Mouse (Mus musculus): ENCODE results near the gene Myo15b. TPM values are rescaled to one million over a fixed set of nuclear protein-coding genes. Genes with fewer than 3 reads are reported as not detected.

Myo15b gene
- total and polyA plus RNA-seq, 2 experiments = 0.28 to 0.51 TPM

DNA sequence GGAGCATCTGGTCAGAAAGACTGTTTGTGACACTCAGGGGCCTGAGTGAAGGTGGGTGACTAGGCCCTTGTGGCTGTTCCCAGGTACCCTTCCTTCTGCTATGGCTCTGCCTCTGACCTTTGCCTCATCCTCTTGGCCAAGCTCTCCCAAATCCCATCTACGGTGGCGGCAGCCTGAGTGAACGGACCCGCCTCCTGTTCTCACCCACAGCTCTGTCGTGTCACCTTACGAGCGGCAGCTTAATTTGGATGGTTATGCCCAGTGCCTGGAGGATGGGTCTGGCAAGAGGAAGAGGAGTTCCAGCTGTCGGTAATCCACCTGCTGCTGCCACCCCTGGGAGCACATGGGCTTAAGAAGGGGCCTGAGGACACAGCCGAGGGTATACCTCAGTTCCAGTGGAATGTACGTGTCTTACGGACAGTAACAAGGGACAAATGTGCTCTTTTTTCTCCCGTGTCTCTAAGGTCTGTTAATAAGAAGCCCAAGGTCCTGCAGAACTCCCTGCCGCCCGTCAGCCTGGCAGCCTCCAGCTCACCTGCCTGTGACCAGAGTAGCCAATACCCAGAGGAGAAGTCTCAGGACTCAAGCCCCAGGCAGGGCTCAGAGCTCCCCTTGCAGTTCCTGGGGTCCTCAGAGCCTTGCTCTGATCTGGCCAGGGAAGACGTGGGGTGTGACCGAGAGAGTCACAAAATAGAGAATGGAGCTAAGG is 38.1 kb upstream of the Myo15b start:
- 87% methylated on average over 16 of the region's 16 CpGs for WGBS
- Histone ChIP-seq H3K4me1 (ENCODE audit: control insufficient read depth, insufficient read depth, low read length) (peaks cover 9% of the 10 kb centered on the region), H3K27ac (replicated peaks; ENCODE audit: insufficient read depth, low read depth, low read length) (no peak overlapping the region), H3K27me3 (ENCODE audit: control insufficient read depth, insufficient read depth, low read length) (no peaks in the 10 kb centered on the region), H3K79me2 (ENCODE audit: control insufficient read depth, insufficient read depth, low read length) (peaks cover 7% of the 10 kb centered on the region; the same call in 1 of the 2 replicates), H3K36me3 (ENCODE audit: control insufficient read depth, insufficient read depth, low read length) (no peaks in the 10 kb centered on the region), H3K4me3 (ENCODE audit: insufficient read depth, low read depth, low read length) (no peak overlapping the region), H3K9ac (ENCODE audit: low read depth, low read length) (no peak overlapping the region)
- DNase-seq (ENCODE audit: extremely low read depth, low read depth, low spot score) = no peak
- TF ChIP-seq CTCF (IDR thresholded peaks at IDR 0.05; ENCODE audit: low read depth, low read length) = no peak
- TF ChIP-seq POLR2A (IDR thresholded peaks at IDR 0.05; ENCODE audit: extremely low read depth, insufficient read depth, low read length) = no peak

DNA sequence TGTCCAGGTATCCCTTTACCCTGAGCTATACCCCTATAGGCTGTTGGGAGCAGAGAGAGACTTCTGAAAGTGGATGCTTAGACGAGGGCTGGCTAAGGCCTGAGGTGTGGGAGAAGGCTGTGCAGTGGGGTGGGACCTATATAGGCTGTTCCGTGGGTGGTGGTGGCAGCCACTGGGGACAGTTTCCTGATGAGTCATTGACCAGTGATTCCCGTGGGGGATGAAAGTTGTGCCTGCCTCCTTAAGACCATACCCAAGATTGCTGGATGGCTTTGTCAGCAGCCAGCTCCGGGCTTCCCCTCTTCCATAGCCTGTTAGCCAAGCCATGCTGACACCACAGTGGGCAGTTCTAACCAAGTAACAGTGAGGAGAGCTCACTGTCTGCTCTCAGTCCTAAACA is 37.2 kb upstream of the Myo15b start:
- DNase-seq (ENCODE audit: extremely low read depth, low read depth, low spot score) = no peak
- WGBS = 83% methylated on average over 4 of the region's 4 CpGs
- Histone ChIP-seq H3K9ac (ENCODE audit: low read depth, low read length) (no peak overlapping the region), H3K27ac (replicated peaks; ENCODE audit: insufficient read depth, low read depth, low read length) (no peak overlapping the region), H3K4me1 (ENCODE audit: control insufficient read depth, insufficient read depth, low read length) (peaks cover 4% of the 10 kb centered on the region), H3K79me2 (ENCODE audit: control insufficient read depth, insufficient read depth, low read length) (peaks cover 15% of the 10 kb centered on the region; the same call in 1 of the 2 replicates), H3K4me3 (ENCODE audit: insufficient read depth, low read depth, low read length) (no peak overlapping the region), H3K27me3 (ENCODE audit: control insufficient read depth, insufficient read depth, low read length) (no peaks in the 10 kb centered on the region), H3K36me3 (ENCODE audit: control insufficient read depth, insufficient read depth, low read length) (no peaks in the 10 kb centered on the region)
- no peak for TF ChIP-seq POLR2A (IDR thresholded peaks at IDR 0.05; ENCODE audit: extremely low read depth, insufficient read depth, low read length)
- TF ChIP-seq CTCF (IDR thresholded peaks at IDR 0.05; ENCODE audit: low read depth, low read length) = no peak

DNA sequence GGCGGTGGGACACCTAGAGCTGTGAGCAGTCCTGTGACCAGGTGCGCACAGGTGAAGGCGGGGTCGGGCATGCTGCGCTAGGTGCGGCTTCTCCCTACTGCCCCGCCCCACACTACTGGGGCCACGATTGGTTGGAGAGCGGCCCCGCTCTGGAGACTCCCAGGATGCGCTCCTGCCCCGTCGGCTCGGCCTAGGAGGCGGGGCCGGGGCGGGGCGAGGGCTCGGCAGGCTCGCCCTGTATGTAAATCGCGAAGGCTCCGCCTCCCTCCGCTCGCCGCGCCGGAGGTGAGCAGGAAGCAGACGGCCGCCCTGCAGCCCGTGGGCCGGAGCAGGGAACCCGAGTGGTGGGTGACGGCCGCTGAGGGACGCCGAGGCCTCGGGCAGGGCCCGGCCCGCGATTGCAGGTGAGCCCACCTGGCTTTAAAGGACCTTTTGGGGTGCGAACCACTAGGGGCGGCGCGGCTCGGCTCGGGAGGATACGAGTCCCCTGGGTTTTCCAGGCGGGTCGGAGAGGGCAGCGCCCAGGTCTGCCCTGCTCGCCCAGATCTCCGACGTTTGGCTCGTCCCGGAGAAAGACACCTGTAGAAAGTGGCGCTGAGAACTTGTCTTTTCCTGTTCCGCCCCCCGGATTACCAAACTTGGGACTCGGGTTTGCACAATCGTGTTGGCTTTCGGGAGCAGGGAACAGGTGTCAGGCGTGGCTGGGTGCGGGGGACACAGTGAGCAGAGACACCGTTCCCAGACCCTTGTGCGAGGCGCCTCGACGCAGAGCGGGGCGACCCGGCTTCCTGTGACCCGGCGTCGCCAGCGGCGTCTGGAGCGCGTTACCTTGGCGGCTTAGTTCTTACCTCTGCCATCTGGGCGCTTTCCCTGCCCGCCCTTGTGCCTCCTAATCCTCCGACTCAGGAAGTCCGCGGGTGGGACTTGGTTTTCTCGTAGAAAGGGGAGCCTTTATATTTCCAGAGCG is 34.1 kb upstream of the Myo15b start, which contains the start of gene Llgl2:
Gene Llgl2, plus strand, starts transcription at position 276 of the 967 bp plus-strand sequence.
- WGBS = under 1% methylated on average over 87 of the region's 87 CpGs

DNA sequence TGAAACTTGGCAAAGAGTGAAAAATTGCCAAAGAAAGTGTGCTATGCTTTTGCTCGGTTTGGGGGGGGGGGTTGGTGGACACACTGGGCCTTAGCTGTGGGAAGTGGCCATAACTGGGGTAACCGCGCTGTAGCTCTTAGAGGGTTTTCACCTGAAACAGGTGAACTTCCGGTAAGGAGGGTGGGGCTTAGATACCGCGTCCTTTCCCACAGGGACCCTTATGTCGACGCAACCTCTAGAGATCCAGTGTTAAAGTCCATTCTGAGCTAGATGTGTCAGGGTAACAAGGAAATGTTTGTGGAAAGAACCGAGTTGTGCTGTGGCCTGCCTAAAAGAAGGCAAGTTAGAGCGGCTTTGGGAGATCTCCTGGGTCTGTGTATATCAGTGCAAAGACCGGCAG is 33.4 kb upstream of the Myo15b start:
- peak overlapping the region; percentile 94 for H3K9ac ChIP-seq (ENCODE audit: low read depth, low read length)
- no peak for TF ChIP-seq POLR2A (IDR thresholded peaks at IDR 0.05; ENCODE audit: extremely low read depth, insufficient read depth, low read length)
- TF ChIP-seq CTCF (IDR thresholded peaks at IDR 0.05; ENCODE audit: low read depth, low read length) = no peak
- peaks cover 33% of the 10 kb centered on the region; the same call in 1 of the 2 replicates for H3K79me2 ChIP-seq (ENCODE audit: control insufficient read depth, insufficient read depth, low read length)
- peak overlapping the region; percentile 92 for H3K4me3 ChIP-seq (ENCODE audit: insufficient read depth, low read depth, low read length)
- H3K27ac ChIP-seq (replicated peaks; ENCODE audit: insufficient read depth, low read depth, low read length) = peak overlapping the region; percentile 98
- no peaks in the 10 kb centered on the region for H3K36me3 ChIP-seq (ENCODE audit: control insufficient read depth, insufficient read depth, low read length)
- WGBS = 13% methylated on average over 11 of the region's 11 CpGs
- no peaks in the 10 kb centered on the region for H3K27me3 ChIP-seq (ENCODE audit: control insufficient read depth, insufficient read depth, low read length)
- H3K4me1 ChIP-seq (ENCODE audit: control insufficient read depth, insufficient read depth, low read length) = peaks cover 2% of the 10 kb centered on the region
- DNase-seq (ENCODE audit: extremely low read depth, low read depth, low spot score) = peak; percentile 52

More for the DNA sequence above, 34.1 kb upstream of the Myo15b start, which contains the start of gene Llgl2:
- Histone ChIP-seq H3K79me2 (ENCODE audit: control insufficient read depth, insufficient read depth, low read length) (peaks cover 29% of the 10 kb centered on the region; the same call in 1 of the 2 replicates), H3K9ac (ENCODE audit: low read depth, low read length) (peak within 1 kb of the TSS; percentile 94), H3K27me3 (ENCODE audit: control insufficient read depth, insufficient read depth, low read length) (no peaks in the 10 kb centered on the region), H3K4me1 (ENCODE audit: control insufficient read depth, insufficient read depth, low read length) (peaks cover 2% of the 10 kb centered on the region), H3K27ac (replicated peaks; ENCODE audit: insufficient read depth, low read depth, low read length) (peak within 1 kb of the TSS; percentile 98), H3K36me3 (ENCODE audit: control insufficient read depth, insufficient read depth, low read length) (no peaks in the 10 kb centered on the region), H3K4me3 (ENCODE audit: insufficient read depth, low read depth, low read length) (peak within 1 kb of the TSS; percentile 92)
- TF ChIP-seq POLR2A (IDR thresholded peaks at IDR 0.05; ENCODE audit: extremely low read depth, insufficient read depth, low read length) = peak; percentile 89
- TF ChIP-seq CTCF (IDR thresholded peaks at IDR 0.05; ENCODE audit: low read depth, low read length) = no peak
- DNase-seq (ENCODE audit: extremely low read depth, low read depth, low spot score) = peak; percentile 73

DNA sequence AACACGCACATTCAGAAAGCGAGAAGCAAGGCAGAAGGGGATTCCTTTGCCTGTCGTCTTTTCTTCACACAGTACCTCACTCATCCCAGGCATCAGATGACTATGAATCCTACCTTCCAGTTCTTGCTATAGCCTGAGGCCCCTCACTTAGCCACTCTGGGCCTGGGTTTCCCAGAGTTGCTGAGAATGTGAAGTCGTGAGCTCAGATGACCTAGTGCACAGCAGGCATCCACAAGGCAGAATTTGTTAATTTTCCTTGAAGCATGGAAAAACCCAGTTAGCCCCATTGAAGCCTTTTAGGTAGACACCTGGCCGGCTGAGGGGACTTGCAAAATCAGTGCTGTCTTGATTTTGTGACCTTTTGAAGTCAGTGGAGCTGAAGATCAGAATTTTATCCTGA is 31.7 kb upstream of the Myo15b start:
- H3K36me3 ChIP-seq (ENCODE audit: control insufficient read depth, insufficient read depth, low read length) = no peaks in the 10 kb centered on the region
- H3K79me2 ChIP-seq (ENCODE audit: control insufficient read depth, insufficient read depth, low read length) = peaks cover 41% of the 10 kb centered on the region; the same call in 1 of the 2 replicates
- no peak for DNase-seq (ENCODE audit: extremely low read depth, low read depth, low spot score)
- no peak overlapping the region for H3K27ac ChIP-seq (replicated peaks; ENCODE audit: insufficient read depth, low read depth, low read length)
- WGBS = 86% methylated on average over 5 of the region's 5 CpGs
- no peak overlapping the region for H3K4me3 ChIP-seq (ENCODE audit: insufficient read depth, low read depth, low read length)
- TF ChIP-seq POLR2A (IDR thresholded peaks at IDR 0.05; ENCODE audit: extremely low read depth, insufficient read depth, low read length) (no peak), CTCF (IDR thresholded peaks at IDR 0.05; ENCODE audit: low read depth, low read length) (no peak)
- no peaks in the 10 kb centered on the region for H3K27me3 ChIP-seq (ENCODE audit: control insufficient read depth, insufficient read depth, low read length)
- no peak overlapping the region for H3K9ac ChIP-seq (ENCODE audit: low read depth, low read length)
- H3K4me1 ChIP-seq (ENCODE audit: control insufficient read depth, insufficient read depth, low read length) = peaks cover 13% of the 10 kb centered on the region

Data from liver, adult 2 months (tissue).